Mouse (Mus musculus) spleen, adult 18-20 months (tissue): ENCODE data around the gene Dapk2.

Source experiments
- DNase-seq, 2 experiments: peaks; one replicate each; pipeline ENCODE4 v3.0.0; 2022; ENCODE audit warnings: mixed read lengths in 2 of 2

Gene Dapk2

GRCm38 (mm10) chr9:66239173-66239572 lies 81.2 kb downstream of the Dapk2 start:
- no peak for DNase-seq

- no peak for DNase-seq
Measured at GRCm38 (mm10) chr9:66239691-66240090, 81.7 kb downstream of the Dapk2 start.

- DNase-seq = peak; percentile 6 to 10
Measured at GRCm38 (mm10) chr9:66240493-66240892, 82.5 kb downstream of the Dapk2 start.

GRCm38 (mm10) chr9:66240991-66241390 lies 83.0 kb downstream of the Dapk2 start:
- DNase-seq = peak in 1 of 2 experiments; percentile 11

GRCm38 (mm10) chr9:66241722-66242121 lies 83.7 kb downstream of the Dapk2 start:
- DNase-seq = no peak

GRCm38 (mm10) chr9:66243240-66243639 lies 85.2 kb downstream of the Dapk2 start:
- no peak for DNase-seq

GRCm38 (mm10) chr9:66244079-66244478 lies 86.1 kb downstream of the Dapk2 start:
- no peak for DNase-seq

- no peak for DNase-seq
Measured at GRCm38 (mm10) chr9:66245707-66246106, 87.7 kb downstream of the Dapk2 start.

GRCm38 (mm10) chr9:66249281-66249680 lies 91.3 kb downstream of the Dapk2 start:
- no peak for DNase-seq

- DNase-seq = no peak
Measured at GRCm38 (mm10) chr9:66251159-66251691, 93.2 kb downstream of the Dapk2 start.

GRCm38 (mm10) chr9:66261741-66262140 lies 103.7 kb downstream of the Dapk2 start:
- DNase-seq = no peak

GRCm38 (mm10) chr9:66263701-66264100 lies 105.7 kb downstream of the Dapk2 start:
- no peak for DNase-seq

GRCm38 (mm10) chr9:66265645-66266044 lies 107.6 kb downstream of the Dapk2 start:
- no peak for DNase-seq

GRCm38 (mm10) chr9:66266237-66267170 lies 108.5 kb downstream of the Dapk2 start:
- no peak for DNase-seq

GRCm38 (mm10) chr9:66268804-66269203 lies 110.8 kb downstream of the Dapk2 start:
- DNase-seq = no peak

- no peak for DNase-seq
Measured at GRCm38 (mm10) chr9:66270038-66270437, 112.0 kb downstream of the Dapk2 start.

- DNase-seq = no peak
Measured at GRCm38 (mm10) chr9:66271726-66272125, 113.7 kb downstream of the Dapk2 start.

GRCm38 (mm10) chr9:66273632-66274031 lies 115.6 kb downstream of the Dapk2 start:
- DNase-seq = no peak

- no peak for DNase-seq
Measured at GRCm38 (mm10) chr9:66274657-66275056, 116.6 kb downstream of the Dapk2 start.

- DNase-seq = no peak
Measured at GRCm38 (mm10) chr9:66275267-66275991, 117.4 kb downstream of the Dapk2 start.

GRCm38 (mm10) chr9:66276062-66276461 lies 118.0 kb downstream of the Dapk2 start:
- DNase-seq = no peak

GRCm38 (mm10) chr9:66276697-66277385 lies 118.8 kb downstream of the Dapk2 start:
- no peak for DNase-seq

- no peak for DNase-seq
Measured at GRCm38 (mm10) chr9:66279647-66280046, 121.6 kb downstream of the Dapk2 start.
